Mouse (Mus musculus) stomach, postnatal 0 days (tissue): ENCODE data around the gene Slc6a9.

Experiments used
- CTCF ChIP-seq: IDR thresholded peaks from 2 replicates; pipeline ENCODE4 v1.5.1; 2016; ENCODE audit warnings: antibody characterized with exemption, low read depth, mild to moderate bottlenecking, moderate library complexity
- EP300 ChIP-seq: optimal IDR thresholded peaks from 2 replicates; pipeline ENCODE3; 2016; ENCODE audit warnings: antibody characterized with exemption

- TF ChIP-seq CTCF = no peak
- no peak for TF ChIP-seq EP300
Observed at GRCm38 (mm10) chr4:117917402-117917801, 83.1 kb downstream of the Slc6a9 start.
